Mouse (Mus musculus): ENCODE results near the gene Ispd.

DNA sequence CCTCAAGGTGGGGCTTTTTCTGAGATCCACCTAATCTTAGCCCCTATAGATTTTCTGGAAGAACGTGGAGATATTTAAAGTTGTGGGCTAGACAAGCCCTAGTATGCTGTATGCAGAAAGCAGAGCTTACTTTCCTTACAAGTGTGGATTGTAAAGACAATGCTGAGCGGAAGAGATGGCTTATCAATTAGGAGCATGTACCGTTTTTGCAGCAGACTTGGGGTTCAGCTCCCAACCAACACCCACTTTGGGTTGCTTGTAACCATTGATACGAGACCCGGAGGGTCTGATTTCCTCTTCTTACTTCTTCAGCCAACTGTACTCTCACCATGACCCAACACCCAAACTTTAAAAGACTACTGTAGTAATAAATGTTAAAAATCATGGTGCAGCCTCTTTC is 20.6 kb upstream of the Ispd start:
- no peak for TF ChIP-seq CTCF (IDR thresholded peaks at IDR 0.05; ENCODE audit: control insufficient read depth, insufficient read depth, insufficient read length)
- TF ChIP-seq USF1 (IDR thresholded peaks at IDR 0.05; ENCODE audit: low read depth): no peak
- no peak for TF ChIP-seq CEBPB (IDR thresholded peaks at IDR 0.05; ENCODE audit: low read depth)
